17 mouse cellular contexts compared by ENCODE assay signal in the genomic region with DNA sequence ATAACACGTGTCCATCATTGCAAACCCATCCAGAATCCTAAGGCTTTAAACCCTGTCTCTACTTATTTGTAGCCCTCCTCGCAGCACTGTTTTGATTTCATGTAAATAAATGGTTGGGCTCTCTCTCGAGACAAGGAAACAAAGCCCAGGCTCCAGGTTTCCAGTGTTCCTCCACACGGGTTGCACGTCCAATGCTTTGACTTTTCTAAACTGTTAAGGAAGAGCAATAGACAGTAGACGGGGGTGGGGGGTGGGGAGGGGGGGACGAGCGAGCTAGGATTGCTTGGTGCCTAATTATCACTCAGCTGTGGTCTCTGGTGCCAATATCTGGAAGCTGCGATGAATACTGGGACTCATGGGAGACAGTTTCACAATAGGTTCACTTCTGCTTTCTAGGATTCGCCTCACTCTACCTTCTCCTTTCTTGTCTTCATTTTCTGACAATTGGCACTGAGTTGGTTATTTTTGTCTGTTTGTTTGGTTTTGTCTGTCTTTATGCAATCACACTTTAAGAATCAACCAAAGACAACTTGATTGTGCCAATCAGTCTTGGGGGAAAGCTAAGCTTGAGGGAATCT.
DNase-seq lines count a peak whose midpoint lies in the region; ATAC-seq and TF ChIP-seq lines count a peak whose summit lies in the region.
"Had no signal": no experiment of that assay in that cellular context is flagged by ENCODE, and none has a peak within 500 bp of the region (broad histone marks: within the 10 kb centered on the region; RNA-seq: fewer than 3 reads in every experiment).

No protein-coding gene starts in this region.

- H3K4me1 ChIP-seq in heart, postnatal 0 days (ENCODE audit: control insufficient read depth, insufficient read depth) = peaks cover 10% of the 10 kb centered on the region; the same call in 1 of the 2 replicates
- peaks cover 11% of the 10 kb centered on the region; the same call in 1 of the 2 replicates for H3K4me1 ChIP-seq in stomach, embryonic 14.5 days (ENCODE audit: control insufficient read depth, insufficient read depth, low read length)
- H3K4me1 ChIP-seq in stomach, postnatal 0 days (replicated peaks; ENCODE audit: control insufficient read depth, insufficient read depth) = no peaks in the 10 kb centered on the region
- peaks cover 20% of the 10 kb centered on the region for H3K4me1 ChIP-seq in liver, embryonic 12.5 days
- H3K4me1 ChIP-seq in midbrain, embryonic 14.5 days (ENCODE audit: control insufficient read depth, insufficient read depth, low read length) = no peaks in the 10 kb centered on the region
- H3K4me1 ChIP-seq: hindbrain, embryonic 12.5 days had no signal

- no peaks in the 10 kb centered on the region for H3K27me3 ChIP-seq in heart, postnatal 0 days (ENCODE audit: control insufficient read depth, insufficient read depth, low read length)
- H3K27me3 ChIP-seq in stomach, embryonic 14.5 days (ENCODE audit: control insufficient read depth, insufficient read depth, low read length) = no peaks in the 10 kb centered on the region
- H3K27me3 ChIP-seq in stomach, postnatal 0 days (ENCODE audit: control insufficient read depth, insufficient read depth, low read length) = no peaks in the 10 kb centered on the region
- peaks cover 20% of the 10 kb centered on the region for H3K27me3 ChIP-seq in liver, embryonic 12.5 days (replicated peaks)
- H3K27me3 ChIP-seq in midbrain, embryonic 14.5 days (ENCODE audit: control insufficient read depth, insufficient read depth, low read length) = no peaks in the 10 kb centered on the region
- H3K27me3 ChIP-seq: hindbrain, embryonic 12.5 days; limb, embryonic 15.5 days had no signal

- no peak for DNase-seq in heart, postnatal 0 days (ENCODE audit: low spot score)
- no peak for DNase-seq in heart, postnatal 25 days (ENCODE audit: low spot score)
- DNase-seq in stomach, postnatal 0 days (ENCODE audit: low spot score) = no peak
- DNase-seq in midbrain, embryonic 14.5 days = no peak
- no peak for DNase-seq in yolk sac, embryonic 10.5 days (ENCODE audit: low spot score)
- no peak for DNase-seq in ovary, postnatal 36 days (ENCODE audit: low spot score)
- DNase-seq: adrenal gland, postnatal 25 days; forebrain, postnatal 0 days; gastrocnemius, postnatal 25 days; kidney, adult 2 months; right cerebral cortex, postnatal 14 days; thymus, adult 2 months had no signal

- peak overlapping the region; percentile 37; the same call in 1 of the 2 replicates for H3K4me2 ChIP-seq in heart, postnatal 0 days (ENCODE audit: low read depth, low read length)
- 0 out of 2 replicates have a peak overlapping the region, but pooled peaks have one; percentile 11 for H3K4me2 ChIP-seq in stomach, embryonic 14.5 days (replicated peaks; ENCODE audit: low read depth, low read length)
- no peak overlapping the region; the same call in 1 of the 2 replicates for H3K4me2 ChIP-seq in stomach, postnatal 0 days (replicated peaks; ENCODE audit: low read depth)
- H3K4me2 ChIP-seq in liver, embryonic 12.5 days = peak overlapping the region; percentile 31
- no peak overlapping the region for H3K4me2 ChIP-seq in midbrain, embryonic 14.5 days (ENCODE audit: low read length)
- H3K4me2 ChIP-seq: hindbrain, embryonic 12.5 days; limb, embryonic 15.5 days had no signal

- H3K36me3 ChIP-seq in heart, postnatal 0 days (replicated peaks; ENCODE audit: control insufficient read depth, insufficient read depth, low read length) = no peaks in the 10 kb centered on the region
- H3K36me3 ChIP-seq in stomach, embryonic 14.5 days (ENCODE audit: control insufficient read depth, insufficient read depth, low read length) = no peaks in the 10 kb centered on the region
- no peaks in the 10 kb centered on the region for H3K36me3 ChIP-seq in stomach, postnatal 0 days (ENCODE audit: control insufficient read depth, insufficient read depth, low read length)
- no peaks in the 10 kb centered on the region for H3K36me3 ChIP-seq in liver, embryonic 12.5 days
- no peaks in the 10 kb centered on the region for H3K36me3 ChIP-seq in midbrain, embryonic 14.5 days (ENCODE audit: control insufficient read depth, insufficient read depth, low read length)
- H3K36me3 ChIP-seq: hindbrain, embryonic 12.5 days; limb, embryonic 15.5 days had no signal

- TF ChIP-seq EP300 in heart, postnatal 0 days (IDR thresholded peaks at IDR 0.05; ENCODE audit: low read depth) = no peak
- no peak for TF ChIP-seq EP300 in stomach, postnatal 0 days (optimal IDR thresholded peaks at IDR 0.05)

- TF ChIP-seq CTCF in heart, postnatal 0 days (IDR thresholded peaks at IDR 0.05; ENCODE audit: low read depth) = no peak
- TF ChIP-seq CTCF in stomach, postnatal 0 days (IDR thresholded peaks at IDR 0.05; ENCODE audit: low read depth) = no peak

- no peaks in the 10 kb centered on the region for H3K9me3 ChIP-seq in heart, postnatal 0 days (replicated peaks; ENCODE audit: control insufficient read depth, low read length)
- no peaks in the 10 kb centered on the region for H3K9me3 ChIP-seq in stomach, embryonic 14.5 days (ENCODE audit: control insufficient read depth, low read depth, low read length)
- H3K9me3 ChIP-seq in stomach, postnatal 0 days (ENCODE audit: control insufficient read depth, low read length) = no peaks in the 10 kb centered on the region
- no peaks in the 10 kb centered on the region for H3K9me3 ChIP-seq in liver, embryonic 12.5 days (replicated peaks)
- no peaks in the 10 kb centered on the region for H3K9me3 ChIP-seq in midbrain, embryonic 14.5 days (ENCODE audit: control insufficient read depth, low read length)
- H3K9me3 ChIP-seq: hindbrain, embryonic 12.5 days; limb, embryonic 15.5 days had no signal

- no peak overlapping the region for H3K9ac ChIP-seq in heart, postnatal 0 days (replicated peaks; ENCODE audit: low read depth, low read length)
- H3K9ac ChIP-seq in stomach, embryonic 14.5 days (replicated peaks; ENCODE audit: low read depth, low read length) = no peak overlapping the region
- H3K9ac ChIP-seq in stomach, postnatal 0 days (ENCODE audit: low read length) = no peak overlapping the region
- no peak overlapping the region for H3K9ac ChIP-seq in liver, embryonic 12.5 days
- no peak overlapping the region for H3K9ac ChIP-seq in midbrain, embryonic 14.5 days (replicated peaks; ENCODE audit: low read length)
- H3K9ac ChIP-seq: forebrain, postnatal 0 days; hindbrain, embryonic 12.5 days; limb, embryonic 15.5 days had no signal

- H3K27ac ChIP-seq in heart, postnatal 0 days (ENCODE audit: low read depth) = no peak overlapping the region
- H3K27ac ChIP-seq in stomach, embryonic 14.5 days (ENCODE audit: low read length) = no peak overlapping the region
- no peak overlapping the region for H3K27ac ChIP-seq in stomach, postnatal 0 days (replicated peaks)
- H3K27ac ChIP-seq in liver, embryonic 12.5 days = no peak overlapping the region
- H3K27ac ChIP-seq in midbrain, embryonic 14.5 days (replicated peaks; ENCODE audit: low read depth, low read length) = no peak overlapping the region
- H3K27ac ChIP-seq: hindbrain, embryonic 12.5 days; limb, embryonic 15.5 days had no signal

- ATAC-seq in heart, postnatal 0 days (ENCODE audit: insufficient read depth, low read depth) = no peak
- ATAC-seq in stomach, embryonic 14.5 days (ENCODE audit: insufficient number of reproducible peaks, insufficient read depth, low FRiP score, low read depth) = no peak
- ATAC-seq in stomach, postnatal 0 days (ENCODE audit: low FRiP score, low TSS enrichment) = no peak
- ATAC-seq in liver, embryonic 12.5 days = no peak
- ATAC-seq in midbrain, embryonic 14.5 days (ENCODE audit: low FRiP score, low TSS enrichment) = no peak
- ATAC-seq: forebrain, postnatal 0 days had no signal

- WGBS in heart, postnatal 0 days = 36% methylated on average over 10 of the region's 10 CpGs
- WGBS in stomach, embryonic 14.5 days = 32% methylated on average over 10 of the region's 10 CpGs
- 39% methylated on average over 10 of the region's 10 CpGs for WGBS in stomach, postnatal 0 days
- 12% methylated on average over 10 of the region's 10 CpGs for WGBS in liver, embryonic 12.5 days (ENCODE audit: insufficient replicate concordance)
- 67% methylated on average over 10 of the region's 10 CpGs for WGBS in midbrain, embryonic 14.5 days

- 0 out of 2 replicates have a peak overlapping the region, but pooled peaks have one; percentile 4 for H3K4me3 ChIP-seq in heart, postnatal 0 days (ENCODE audit: low read depth, low read length)
- H3K4me3 ChIP-seq in stomach, embryonic 14.5 days (ENCODE audit: low read depth, low read length) = no peak overlapping the region
- H3K4me3 ChIP-seq in stomach, postnatal 0 days (ENCODE audit: low read depth, low read length) = no peak overlapping the region
- H3K4me3 ChIP-seq in liver, embryonic 12.5 days = no peak overlapping the region
- no peak overlapping the region for H3K4me3 ChIP-seq in midbrain, embryonic 14.5 days (replicated peaks; ENCODE audit: low read depth, low read length)
- H3K4me3 ChIP-seq: erythroblast, embryonic 14.5 days; hindbrain, embryonic 12.5 days; limb, embryonic 15.5 days had no signal

- intact Hi-C loops in heart, postnatal 25 days (cut with DNase I) = no loop called here

Comparison
In these comparisons a context has a peak if more than half of its experiments do, and no peak if none do; other contexts are left out.
1. H3K4me2 ChIP-seq: peak in heart, postnatal 0 days (single experiment), stomach, embryonic 14.5 days (single experiment) and liver, embryonic 12.5 days (single experiment); none in stomach, postnatal 0 days (single experiment) and midbrain, embryonic 14.5 days (single experiment).